9 mouse cellular contexts compared by ENCODE assay signal in genomic region chr5:125141916-125142315, GRCm38 (mm10). TPM values are rescaled to one million over a fixed set of nuclear protein-coding genes. Genes with fewer than 3 reads are reported as not detected.
DNase-seq lines count a peak whose midpoint lies in the region; ATAC-seq and TF ChIP-seq lines count a peak whose summit lies in the region.
"Had no signal": no experiment of that assay in that cellular context is flagged by ENCODE, and none has a peak within 500 bp of the region (broad histone marks: within the 10 kb centered on the region; RNA-seq: fewer than 3 reads in every experiment).

No protein-coding gene starts in this region.

- no peaks in the 10 kb centered on the region for H3K36me3 ChIP-seq in forebrain, embryonic 12.5 days (replicated peaks)
- no peaks in the 10 kb centered on the region; the same call in 1 of the 2 replicates for H3K36me3 ChIP-seq in limb, embryonic 10.5 days
- no peaks in the 10 kb centered on the region for H3K36me3 ChIP-seq in neural tube, embryonic 15.5 days

- TF ChIP-seq CTCF in layer of hippocampus, adult 2 months (conservative IDR thresholded peaks at IDR 0.05) = peak; percentile 37

- no peak for ATAC-seq in forebrain, embryonic 12.5 days (ENCODE audit: low FRiP score)
- no peak for ATAC-seq in neural tube, embryonic 15.5 days (ENCODE audit: low FRiP score)
- no peak for ATAC-seq in megakaryocyte progenitor cell, adult 5-6 weeks (replicated peaks; ENCODE audit: poor library complexity)

- H3K9ac ChIP-seq in forebrain, embryonic 12.5 days = peak overlapping the region; percentile 51
- 0 out of 2 replicates have a peak overlapping the region, but pooled peaks have one; percentile 8 for H3K9ac ChIP-seq in neural tube, embryonic 15.5 days (replicated peaks)

- H3K27me3 ChIP-seq in forebrain, embryonic 12.5 days = no peaks in the 10 kb centered on the region
- no peaks in the 10 kb centered on the region for H3K27me3 ChIP-seq in limb, embryonic 10.5 days (ENCODE audit: low read depth, poor library complexity, severe bottlenecking)
- H3K27me3 ChIP-seq in neural tube, embryonic 15.5 days (replicated peaks) = no peaks in the 10 kb centered on the region
- H3K27me3 ChIP-seq: Patski had no signal

- H3K4me1 ChIP-seq in forebrain, embryonic 12.5 days = peaks cover 79% of the 10 kb centered on the region
- H3K4me1 ChIP-seq in limb, embryonic 10.5 days = peaks cover 84% of the 10 kb centered on the region
- H3K4me1 ChIP-seq in neural tube, embryonic 15.5 days = peaks cover 85% of the 10 kb centered on the region

- 53% methylated on average over 5 of the region's 5 CpGs for WGBS in forebrain, embryonic 12.5 days
- 60% methylated on average over 5 of the region's 5 CpGs for WGBS in limb, embryonic 10.5 days
- WGBS in neural tube, embryonic 15.5 days = 47% methylated on average over 5 of the region's 5 CpGs

- peak overlapping the region; percentile 96 for H3K27ac ChIP-seq in layer of hippocampus, adult 2 months
- H3K27ac ChIP-seq in forebrain, embryonic 12.5 days = peak overlapping the region; percentile 100
- H3K27ac ChIP-seq in limb, embryonic 10.5 days = peak overlapping the region; percentile 97
- peak overlapping the region; percentile 90 for H3K27ac ChIP-seq in neural tube, embryonic 15.5 days (replicated peaks)

- no peak overlapping the region for H3K4me3 ChIP-seq in layer of hippocampus, adult 2 months
- 0 out of 2 replicates have a peak overlapping the region, but pooled peaks have one; percentile 18 for H3K4me3 ChIP-seq in forebrain, embryonic 12.5 days (replicated peaks)
- H3K4me3 ChIP-seq in limb, embryonic 10.5 days = 0 out of 2 replicates have a peak overlapping the region, but pooled peaks have one; percentile 47
- no peak overlapping the region for H3K4me3 ChIP-seq in neural tube, embryonic 15.5 days (replicated peaks)

- peak overlapping the region; percentile 61 for H3K4me2 ChIP-seq in forebrain, embryonic 12.5 days
- H3K4me2 ChIP-seq in neural tube, embryonic 15.5 days = peak overlapping the region; percentile 49

- no peak for DNase-seq in layer of hippocampus, adult 2 months (ENCODE audit: low spot score in 2 of 2)
- DNase-seq in layer of hippocampus, postnatal 14 days (ENCODE audit: low spot score in 2 of 2) = no peak
- no peak for DNase-seq in limb, embryonic 10.5 days (ENCODE audit: low spot score)
- DNase-seq in urinary bladder, adult 2 months (ENCODE audit: low spot score) = no peak
- DNase-seq in cerebellum, postnatal 25 days = no peak

- H3K9me3 ChIP-seq in forebrain, embryonic 12.5 days = no peaks in the 10 kb centered on the region
- no peaks in the 10 kb centered on the region for H3K9me3 ChIP-seq in limb, embryonic 10.5 days (replicated peaks)
- H3K9me3 ChIP-seq in neural tube, embryonic 15.5 days (replicated peaks) = no peaks in the 10 kb centered on the region

RNA-seq across cellular contexts. Expression of gene Ncor2, which starts 37.1 kb away (rescaled TPM):
- 100 to 1,000 TPM; 285 to 307 TPM for total RNA-seq in layer of hippocampus, adult 2 months (2021)
- total RNA-seq in layer of hippocampus, postnatal 14 days (2021) = 100 to 1,000 TPM; 238 to 254 TPM
- polyA plus RNA-seq in forebrain, embryonic 12.5 days (2016; fragmentation: Nextera tagmentation; extraction: Ambion mirVana) = 26.0 and 27.0 TPM in 2 replicates
- polyA plus RNA-seq in limb, embryonic 10.5 days (2016; fragmentation: Nextera tagmentation; extraction: Ambion mirVana) = 22.4 and 26.8 TPM in 2 replicates
- 24.2 and 28.5 TPM in 2 replicates for polyA plus RNA-seq in neural tube, embryonic 15.5 days (2015; fragmentation: Nextera tagmentation; extraction: Ambion mirVana)
- 24.5 and 61.9 TPM in 2 replicates for polyA plus RNA-seq in urinary bladder, adult 2 months (2012; rRNA removed)
- 50.1 and 57.3 TPM in 2 replicates for total RNA-seq in megakaryocyte progenitor cell, adult 5-6 weeks (2015)
- 8.4 and 10.9 TPM in 2 replicates for total RNA-seq in megakaryocyte progenitor cell, adult 5-6 weeks (2017)

Comparison
In these comparisons a context has a peak if more than half of its experiments do, and no peak if none do; other contexts are left out.
1. H3K4me3 ChIP-seq: peak in forebrain, embryonic 12.5 days (single experiment) and limb, embryonic 10.5 days (single experiment); none in layer of hippocampus, adult 2 months (single experiment) and neural tube, embryonic 15.5 days (single experiment).
2. Peak in every context shown above with its lines, with median percentiles within 50 percentile points of each other: H3K27ac ChIP-seq.